Mouse (Mus musculus) 3T3-L1 (cell line): ENCODE data around the gene Dact3.

ENCODE experiments used
- DNase-seq: peaks from one replicate; pipeline ENCODE4 v3.0.0-alpha.2; 2015; ENCODE audit warnings: low read depth, low spot score

Gene Dact3

GRCm38 (mm10) chr7:16853302-16853831 is 21.8 kb upstream of the Dact3 start:
- no peak for DNase-seq

GRCm38 (mm10) chr7:16858336-16858735 is 16.8 kb upstream of the Dact3 start:
- DNase-seq: no peak

GRCm38 (mm10) chr7:16859902-16860651 is 15.0 kb upstream of the Dact3 start:
- DNase-seq: peak; percentile 74

GRCm38 (mm10) chr7:16867488-16867887 is 7.6 kb upstream of the Dact3 start:
- no peak for DNase-seq

- no peak for DNase-seq
These were observed 5.6 kb upstream of the Dact3 start for GRCm38 (mm10) chr7:16869497-16869896.

- DNase-seq: peak; percentile 60
These were observed 3.5 kb upstream of the Dact3 start for GRCm38 (mm10) chr7:16871600-16871999.

- DNase-seq: no peak
These were observed 2.6 kb upstream of the Dact3 start for GRCm38 (mm10) chr7:16872478-16872877.

GRCm38 (mm10) chr7:16873392-16873791 is 1.7 kb upstream of the Dact3 start:
- peak; percentile 13 for DNase-seq

- DNase-seq: peak; percentile 84
These were observed 927 bp upstream of the Dact3 start for GRCm38 (mm10) chr7:16874190-16874589.

- peak; percentile 99 for DNase-seq
These were observed 284 bp upstream of the Dact3 start for GRCm38 (mm10) chr7:16874756-16875309.

- peak; percentile 15 for DNase-seq
These were observed 209 bp downstream of the Dact3 start for GRCm38 (mm10) chr7:16875326-16875725.

GRCm38 (mm10) chr7:16876006-16876405 is 889 bp downstream of the Dact3 start:
- no peak for DNase-seq

- DNase-seq: no peak
These were observed 1.5 kb downstream of the Dact3 start for GRCm38 (mm10) chr7:16876608-16877007.

GRCm38 (mm10) chr7:16877717-16878116 is 2.6 kb downstream of the Dact3 start:
- no peak for DNase-seq

- DNase-seq: no peak
These were observed 4.9 kb downstream of the Dact3 start for GRCm38 (mm10) chr7:16879796-16880547.

GRCm38 (mm10) chr7:16880615-16881014 is 5.5 kb downstream of the Dact3 start:
- no peak for DNase-seq

GRCm38 (mm10) chr7:16883162-16883561 is 8.0 kb downstream of the Dact3 start:
- DNase-seq: no peak

GRCm38 (mm10) chr7:16884334-16884733 is 9.2 kb downstream of the Dact3 start:
- no peak for DNase-seq

GRCm38 (mm10) chr7:16885271-16885776 is 10.2 kb downstream of the Dact3 start:
- no peak for DNase-seq

- DNase-seq: no peak
These were observed 10.8 kb downstream of the Dact3 start for GRCm38 (mm10) chr7:16885905-16886304.

GRCm38 (mm10) chr7:16890536-16890935 is 15.4 kb downstream of the Dact3 start:
- DNase-seq: peak; percentile 46

- peak; percentile 92 for DNase-seq
These were observed 15.8 kb downstream of the Dact3 start for GRCm38 (mm10) chr7:16890944-16891343.
